Mouse (Mus musculus) testis, postnatal 14 days (tissue): ENCODE data around the gene Gas2l3.

ENCODE experiments used
- DNase-seq: peaks from one replicate; pipeline ENCODE4 v3.0.0; 2021; ENCODE audit warnings: low spot score

Gene Gas2l3

GRCm38 (mm10) chr10:89395321-89395720 is 48.4 kb downstream of the Gas2l3 start:
- no peak for DNase-seq

- no peak for DNase-seq
Measured at GRCm38 (mm10) chr10:89392687-89393086, 51.1 kb downstream of the Gas2l3 start.

- DNase-seq = no peak
Measured at GRCm38 (mm10) chr10:89391571-89392163, 52.1 kb downstream of the Gas2l3 start.

GRCm38 (mm10) chr10:89386461-89386860 is 57.3 kb downstream of the Gas2l3 start:
- no peak for DNase-seq

GRCm38 (mm10) chr10:89383462-89383861 is 60.3 kb downstream of the Gas2l3 start:
- peak; percentile 68 for DNase-seq

GRCm38 (mm10) chr10:89377750-89378149 is 66.0 kb downstream of the Gas2l3 start:
- DNase-seq = no peak

- DNase-seq = no peak
Measured at GRCm38 (mm10) chr10:89370051-89370450, 73.7 kb downstream of the Gas2l3 start.

GRCm38 (mm10) chr10:89358933-89359332 is 84.8 kb downstream of the Gas2l3 start:
- no peak for DNase-seq
